Mouse (Mus musculus) layer of hippocampus, postnatal 36 days (tissue): Measurements from ENCODE around the gene Arhgef38. TPM values are rescaled to one million over a fixed set of nuclear protein-coding genes. Genes with fewer than 3 reads are reported as not detected.

Source experiments
- DNase-seq, 2 experiments: peaks; one replicate each; pipeline ENCODE4 v3.0.0; 2022
- total RNA-seq, 2 experiments: library from RNA; stranded (reverse); gene quantifications; 2 replicates each; pipeline ENCODE4 v1.2.3; 2021

Gene Arhgef38
- total RNA-seq, 2 experiments from 2014 or later = not detected

GRCm38 (mm10) chr3:133091664-133092273, 143.0 kb downstream of the Arhgef38 start, which contains the start of the genes Ints12 and Gstcd:
Gene Ints12, plus strand, starts transcription at chr3:133091840.
Gene Gstcd, minus strand, starts transcription at chr3:133092033.
- peak; percentile 91 for DNase-seq

GRCm38 (mm10) chr3:133091121-133091663, 143.6 kb downstream of the Arhgef38 start:
- DNase-seq = peak in 1 of 2 experiments; percentile 73

- DNase-seq = no peak
Measured at GRCm38 (mm10) chr3:133090247-133091120, 144.3 kb downstream of the Arhgef38 start.

- no peak for DNase-seq
Measured at GRCm38 (mm10) chr3:133085858-133086257, 148.9 kb downstream of the Arhgef38 start.

DNA sequence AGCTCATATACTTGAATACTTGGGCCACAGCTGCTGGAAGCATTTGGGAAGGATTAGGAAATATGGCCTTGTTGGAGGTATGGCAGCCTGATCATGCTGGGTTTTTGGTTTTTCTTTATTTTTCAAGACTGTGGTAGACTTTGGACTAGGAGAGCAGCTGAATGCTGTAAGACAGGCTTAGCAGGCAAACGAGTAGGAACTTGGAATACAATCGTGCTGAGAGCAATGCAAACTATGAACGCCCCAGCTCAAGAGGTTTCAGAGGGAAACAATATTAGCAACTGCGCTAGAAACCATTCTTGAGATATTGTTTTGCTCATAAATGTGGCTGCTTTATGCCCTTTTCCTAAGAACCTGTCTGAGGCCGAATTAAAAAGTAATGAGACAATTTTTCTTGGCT, 152.0 kb downstream of the Arhgef38 start:
- no peak for DNase-seq

DNA sequence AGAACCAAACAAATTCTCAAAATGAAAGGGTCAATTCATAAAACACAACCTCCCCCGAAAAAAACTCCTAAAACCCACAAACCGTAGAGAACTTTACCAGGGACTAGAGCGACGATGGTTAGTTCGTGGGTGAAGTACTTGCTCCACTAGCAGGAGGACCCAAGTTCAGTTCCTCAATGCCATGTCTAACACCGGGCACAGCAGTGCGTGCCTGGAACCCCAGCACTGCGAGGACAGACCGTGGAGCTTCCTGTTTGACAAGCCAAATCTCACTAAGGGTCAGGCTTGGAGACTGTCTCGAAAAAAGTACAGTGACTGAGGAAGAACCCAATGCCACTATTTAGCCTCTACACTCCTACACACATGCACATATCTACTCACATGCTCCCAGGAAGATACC, 159.2 kb downstream of the Arhgef38 start:
- DNase-seq = no peak

Other genes starting within 250 kb of the Arhgef38 start
- 10 to 100 TPM; 10.7 to 13.4 TPM for gene Ints12, start 143.1 kb downstream of the Arhgef38 start, total RNA-seq
- 1 to 10 TPM; 9.7 TPM for gene Gstcd, start 142.9 kb downstream of the Arhgef38 start, total RNA-seq
- gene Ppa2, start 75.2 kb upstream of the Arhgef38 start, total RNA-seq = 10 to 100 TPM; 45.7 to 53.0 TPM